Mouse (Mus musculus): ENCODE measurements around the gene Aunip. TPM values are rescaled to one million over a fixed set of nuclear protein-coding genes. Genes with fewer than 3 reads are reported as not detected.

Gene Aunip
- total RNA-seq, 2 experiments from 2014 or later = 0.60 to 1.1 TPM

DNA sequence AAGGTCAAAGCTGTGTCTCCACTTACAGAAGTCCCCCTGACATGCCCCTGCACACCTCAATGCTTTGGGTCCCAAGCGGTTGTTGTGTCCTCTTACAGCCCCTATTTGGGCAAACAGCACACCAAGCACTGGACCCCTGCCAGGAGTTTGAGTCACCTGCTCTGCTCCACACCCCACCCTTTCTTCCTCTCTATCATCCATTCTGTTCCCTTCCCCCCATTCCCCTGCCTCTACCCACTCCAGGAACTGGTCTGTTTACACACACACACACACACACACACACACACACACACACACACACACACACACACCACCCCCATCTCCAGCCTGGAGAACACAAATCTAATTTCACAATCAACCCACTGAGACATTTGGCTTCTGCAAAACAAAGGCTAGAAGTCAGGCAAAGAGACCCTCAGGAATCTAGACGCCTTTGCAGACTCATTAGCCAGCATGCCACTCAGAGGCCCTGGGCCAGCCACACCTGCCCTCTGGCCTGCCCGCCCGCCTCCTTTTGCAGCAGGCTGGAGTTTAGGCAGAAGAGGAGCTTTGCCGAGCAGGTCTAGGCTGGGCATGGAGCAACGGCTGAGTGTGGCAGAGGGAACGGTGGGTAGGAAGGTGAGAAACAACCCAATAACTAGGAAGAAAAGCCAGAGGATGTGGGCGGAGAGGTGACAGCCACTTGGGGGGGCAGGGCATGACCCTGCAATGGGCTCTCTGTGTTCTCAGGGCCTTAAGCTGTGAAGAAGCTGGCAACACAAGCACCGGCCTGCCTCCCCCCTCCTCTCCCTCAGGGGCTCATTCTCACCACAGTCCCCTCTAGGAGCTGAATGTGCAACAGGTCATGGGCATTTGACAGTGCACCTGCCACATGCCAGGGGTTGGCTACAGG, 36.3 kb downstream of the Aunip start:
- DNase-seq = peak; percentile 40 to 51
- intact Hi-C loops (cut with DNase I) = no loop called here

DNA sequence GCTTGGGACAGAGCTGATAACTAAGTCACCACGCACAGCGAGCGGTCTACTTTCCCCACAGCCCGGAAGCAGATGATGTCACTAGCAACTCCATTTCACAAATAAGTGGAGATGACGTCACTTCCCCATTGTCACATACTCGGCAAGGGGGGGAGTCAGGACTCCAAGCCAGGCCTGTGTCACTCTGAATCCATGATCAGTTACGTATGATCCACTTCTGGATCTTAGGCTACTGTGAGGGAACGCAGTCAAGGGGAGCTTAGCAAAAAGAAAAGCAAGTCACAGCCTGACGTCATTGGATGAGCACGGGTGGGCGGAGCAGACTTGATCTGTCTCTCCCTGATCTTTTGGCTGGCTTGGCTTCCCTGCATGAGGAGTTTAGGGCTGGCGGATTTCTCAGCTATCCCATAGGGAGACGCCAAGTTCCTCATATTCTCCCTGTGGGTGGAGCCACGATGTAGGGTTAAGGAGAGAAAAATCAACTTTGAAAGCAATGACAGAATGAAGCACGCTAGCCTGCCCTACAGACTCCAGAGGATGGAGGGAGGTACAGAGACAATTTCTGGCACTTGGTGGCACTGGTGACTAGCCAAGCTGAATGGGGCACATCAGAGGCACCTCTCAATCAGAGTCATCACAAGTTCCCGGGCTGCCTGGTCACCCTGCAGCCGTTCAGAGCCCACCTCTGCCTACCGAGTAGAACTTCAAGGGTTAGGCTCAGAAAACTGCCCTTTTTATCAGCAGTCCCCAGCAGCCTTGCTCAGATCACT, 37.6 kb downstream of the Aunip start:
- intact Hi-C loops (cut with DNase I) = no loop called here
- DNase-seq = peak; percentile 61 to 66

DNA sequence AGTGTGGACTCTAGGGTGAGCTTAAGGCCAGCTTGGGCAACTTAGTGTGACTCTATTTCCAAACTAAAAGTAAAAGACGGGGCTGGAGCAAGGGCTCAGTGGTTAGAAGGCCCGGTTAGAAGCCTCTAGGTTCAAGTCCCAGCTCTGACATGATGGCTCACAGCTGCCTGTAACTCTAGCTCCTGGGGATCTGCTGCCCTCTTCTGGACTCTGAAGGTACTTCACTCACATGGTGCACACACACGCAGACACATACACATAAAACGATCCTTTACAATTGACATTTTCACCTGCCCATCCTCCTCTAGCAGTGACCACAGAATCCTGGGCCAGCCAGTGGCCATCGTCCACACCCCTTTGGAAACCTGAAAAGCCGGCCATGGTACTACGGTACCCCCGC, 39.1 kb downstream of the Aunip start:
- intact Hi-C loops (cut with DNase I) = no loop called here
- no peak for DNase-seq

DNA sequence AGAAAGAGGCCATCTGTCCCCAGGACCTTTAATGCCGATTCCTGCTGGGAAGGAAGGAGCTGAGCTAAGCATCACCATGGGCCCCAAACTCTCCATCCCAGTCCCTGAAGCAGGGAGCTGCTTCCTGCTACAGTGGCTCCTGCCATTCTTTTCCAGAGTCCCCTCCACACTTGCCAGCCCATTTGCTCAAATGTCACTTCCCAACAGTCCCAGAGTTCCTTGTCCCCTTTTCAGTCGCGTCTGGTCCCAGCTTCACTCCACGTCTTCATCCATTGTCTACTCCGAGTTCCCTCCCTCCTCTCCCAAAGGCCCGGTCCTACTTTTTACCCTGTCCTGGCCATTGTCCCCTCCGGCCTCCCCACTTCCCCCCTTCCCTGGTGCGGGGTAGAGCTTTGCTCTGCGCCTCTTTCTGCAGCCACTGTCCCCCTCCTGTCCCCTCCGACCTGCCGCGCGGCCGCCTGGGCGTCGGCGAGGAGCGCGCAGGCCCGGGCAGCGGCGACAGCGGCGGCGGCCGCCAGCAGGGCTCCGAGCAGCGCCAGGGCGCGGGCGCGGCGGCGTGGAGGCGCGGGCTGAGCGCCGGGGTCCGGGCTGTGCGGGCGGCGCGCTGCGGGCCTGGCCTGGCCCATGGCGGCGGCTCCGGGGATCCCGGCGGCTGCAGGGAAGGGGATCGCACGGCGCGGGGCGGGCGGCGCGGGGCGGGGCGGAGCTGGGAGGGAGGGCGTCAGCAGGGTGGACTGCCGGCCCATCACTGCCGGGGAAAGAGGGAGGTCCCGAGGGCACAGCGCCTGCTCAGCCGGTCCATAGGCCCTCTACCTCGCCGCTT, 40.9 kb downstream of the Aunip start, which contains the start of gene Selenon:
TSS of gene Selenon (minus strand) at position 673 of the 823 bp plus-strand sequence.
- peak; percentile 73 to 84 for DNase-seq
- intact Hi-C loops (cut with DNase I) = no loop called here

DNA sequence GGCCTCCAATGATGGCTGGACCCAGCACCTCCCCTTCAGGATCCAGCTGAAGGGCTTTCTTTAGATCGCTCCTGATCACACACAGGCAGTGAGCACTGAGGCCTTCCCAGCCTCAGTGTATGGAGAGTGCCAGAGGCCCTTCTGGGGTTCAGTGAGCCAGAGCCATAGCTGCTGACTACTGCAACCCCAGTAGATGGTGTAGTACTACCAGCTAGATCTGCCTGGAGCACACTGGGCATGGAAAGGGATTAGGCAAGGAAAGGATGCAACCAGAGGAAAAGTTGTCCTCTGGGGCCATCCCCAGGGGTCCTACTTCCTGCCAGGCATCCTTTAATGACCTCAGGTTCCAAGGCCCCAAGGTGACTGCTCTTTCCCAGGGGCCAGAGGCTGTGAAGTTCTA, 42.8 kb downstream of the Aunip start:
- intact Hi-C loops (cut with DNase I) = no loop called here
- DNase-seq = no peak

DNA sequence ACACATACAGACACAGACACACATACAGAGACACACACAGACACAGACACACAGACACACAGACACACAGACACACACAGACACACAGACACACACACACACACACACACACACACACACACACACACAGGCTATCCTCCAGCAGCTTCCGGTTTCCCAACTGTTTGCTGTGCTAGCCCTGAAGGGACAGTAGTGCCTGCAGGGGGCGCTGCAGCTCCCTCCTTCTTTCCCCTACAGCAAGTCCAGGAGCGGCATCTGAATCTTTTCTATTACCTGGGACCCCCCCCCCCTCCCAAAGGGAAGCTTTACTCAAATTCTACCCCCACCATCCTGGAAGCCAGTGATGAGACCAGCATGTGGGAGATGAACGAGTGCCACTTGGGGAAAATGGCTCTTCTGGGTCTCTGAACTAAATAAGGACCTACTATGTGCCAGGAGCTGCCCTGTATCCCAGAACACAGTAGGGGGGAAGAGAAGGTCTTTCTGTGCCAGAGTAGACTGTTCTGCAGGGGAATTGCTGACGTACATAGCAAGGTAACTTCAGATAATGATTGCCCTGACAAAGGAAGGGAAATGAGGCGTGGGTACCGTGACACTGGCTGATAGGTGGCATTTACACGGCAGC, 45.3 kb downstream of the Aunip start:
- peak in 1 of 2 experiments; percentile 62 for DNase-seq
- intact Hi-C loops (cut with DNase I) = no loop called here

DNA sequence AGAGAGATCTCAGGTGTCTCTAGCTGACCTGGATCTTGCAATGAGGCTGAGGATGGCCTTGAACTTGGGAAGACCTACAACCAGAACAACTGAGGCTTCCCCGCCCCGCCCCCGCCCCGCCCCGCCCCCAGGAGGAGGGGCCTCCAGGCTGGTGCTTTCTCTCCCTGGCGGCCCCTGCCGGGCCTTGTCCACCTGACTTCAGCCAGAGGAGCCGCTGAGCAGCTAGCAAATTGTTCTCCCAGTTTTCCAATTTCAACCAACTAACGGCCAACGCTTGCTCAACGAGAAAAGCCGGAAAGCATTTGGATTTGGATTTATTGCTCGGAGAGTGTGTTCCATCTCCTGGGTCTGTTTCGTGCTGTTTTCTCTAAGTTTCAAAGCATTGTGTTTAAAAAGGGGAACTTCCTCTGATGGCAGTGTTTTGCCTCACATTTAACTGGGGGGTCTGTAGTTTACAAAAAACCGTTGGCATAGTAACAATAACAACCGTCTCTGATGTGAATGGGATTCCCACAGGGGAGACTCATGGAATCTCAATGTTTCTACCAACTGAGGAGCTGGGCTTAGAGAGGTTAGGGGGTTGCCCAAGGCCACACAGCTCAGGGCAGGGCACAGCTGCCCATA, 46.9 kb downstream of the Aunip start:
- no peak for DNase-seq
- intact Hi-C loops (cut with DNase I) = no loop called here

DNA sequence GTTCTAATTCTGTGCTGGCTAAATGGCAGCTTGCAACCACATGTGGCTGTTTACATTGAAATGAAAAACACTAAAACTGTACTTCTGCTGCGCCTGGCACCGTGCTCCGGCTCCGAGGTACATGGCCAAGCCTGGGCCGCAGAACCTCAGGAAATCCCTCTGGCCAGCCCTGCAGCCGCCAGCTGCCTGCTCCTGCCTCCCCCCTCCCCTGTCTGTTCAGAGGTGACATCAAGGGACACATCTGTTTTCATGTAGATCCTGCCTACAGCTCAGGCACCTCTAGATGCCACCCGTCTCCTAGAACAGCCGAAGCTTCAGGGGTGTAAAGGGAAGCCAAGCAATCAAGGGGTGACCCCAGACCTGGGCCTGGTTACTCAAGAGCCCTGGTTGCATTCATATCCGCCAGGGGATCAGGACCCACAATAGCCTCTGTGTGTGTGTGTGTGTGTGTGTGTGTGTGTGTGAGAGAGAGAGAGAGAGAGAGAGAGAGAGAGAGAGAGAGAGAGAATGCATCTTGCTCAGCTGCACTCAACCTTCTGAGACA, 47.8 kb downstream of the Aunip start:
- DNase-seq = no peak
- intact Hi-C loops (cut with DNase I) = no loop called here

DNA sequence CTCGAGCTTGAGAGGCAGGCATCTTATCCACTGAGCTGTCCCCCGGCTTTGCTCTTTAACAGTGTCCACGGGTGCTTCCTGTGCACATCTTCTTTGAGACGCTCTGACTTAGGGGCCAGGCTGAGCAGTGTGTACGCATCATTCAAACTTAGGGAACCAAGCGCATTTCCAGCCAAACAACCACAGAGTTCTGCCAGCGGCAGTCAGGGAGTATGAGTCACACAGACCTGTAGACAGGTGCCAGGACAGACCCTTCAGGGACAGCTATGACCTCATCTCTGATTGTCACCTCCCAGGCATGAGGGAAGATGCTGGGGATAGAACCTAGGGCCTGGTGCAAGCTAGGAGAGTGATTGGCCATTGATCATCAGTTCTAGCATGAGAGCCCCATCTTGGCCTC, 48.4 kb downstream of the Aunip start:
- no peak for DNase-seq
- intact Hi-C loops (cut with DNase I) = no loop called here

DNA sequence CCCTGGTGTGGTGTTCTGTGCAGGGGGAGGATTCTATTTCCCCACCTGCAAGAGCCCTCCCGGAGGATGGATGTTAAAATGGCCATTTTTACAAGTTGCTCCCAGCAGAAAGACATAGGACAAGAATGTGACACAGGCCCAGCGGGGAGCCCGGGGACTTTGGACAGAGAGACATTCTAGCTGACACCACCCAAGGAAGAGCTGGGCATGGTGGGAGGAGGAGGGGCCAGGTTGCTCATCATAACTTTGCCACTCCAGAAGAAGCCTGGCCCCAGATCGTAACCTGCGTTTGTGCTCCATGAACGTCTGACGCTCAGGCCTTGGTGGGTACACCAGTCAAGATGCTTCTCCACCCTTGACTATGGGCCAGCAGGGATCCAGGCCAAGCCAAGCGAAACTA, 49.9 kb downstream of the Aunip start:
- DNase-seq = no peak
- intact Hi-C loops (cut with DNase I) = no loop called here

DNA sequence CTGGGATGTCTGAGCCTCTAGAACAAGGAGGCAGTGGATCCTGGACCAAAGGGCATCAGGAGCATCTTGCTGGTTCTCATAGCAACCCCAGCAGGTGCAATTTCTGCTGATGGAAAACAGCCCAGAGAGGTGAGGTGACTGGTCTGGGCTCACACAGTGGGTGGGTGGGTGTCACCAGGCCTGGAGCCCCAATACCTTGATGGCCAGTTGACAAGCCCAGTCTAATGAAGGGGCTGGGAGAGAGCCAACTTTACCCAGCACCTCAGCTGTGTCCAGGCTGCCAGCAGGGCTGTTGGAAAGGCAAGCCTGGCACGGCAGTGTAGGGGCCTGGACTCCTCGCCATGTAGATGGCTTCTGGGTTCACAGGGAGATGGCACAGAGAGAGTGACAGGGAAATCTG, 51.2 kb downstream of the Aunip start:
- intact Hi-C loops (cut with DNase I) = no loop called here
- no peak for DNase-seq

DNA sequence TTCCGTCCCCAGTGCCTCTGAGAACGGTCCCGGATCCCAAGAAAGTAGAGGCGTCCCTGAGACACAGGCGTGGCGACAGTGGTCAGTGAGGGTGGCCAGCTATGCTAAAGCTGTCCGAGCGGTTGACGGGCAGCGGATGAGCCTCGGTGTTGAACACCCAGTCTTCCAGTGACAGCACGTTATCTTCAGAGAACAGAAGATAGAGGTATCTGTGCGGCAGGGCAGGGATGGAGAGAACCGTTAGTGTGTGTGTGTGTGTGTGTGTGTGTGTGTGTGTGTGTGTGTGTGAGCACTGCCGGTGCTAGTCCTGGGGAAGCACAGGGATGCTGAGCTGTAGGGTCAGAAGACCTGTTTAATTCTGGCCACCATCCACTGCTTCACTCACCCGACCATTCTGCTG, 52.8 kb downstream of the Aunip start:
- intact Hi-C loops (cut with DNase I) = no loop called here
- DNase-seq = no peak

DNA sequence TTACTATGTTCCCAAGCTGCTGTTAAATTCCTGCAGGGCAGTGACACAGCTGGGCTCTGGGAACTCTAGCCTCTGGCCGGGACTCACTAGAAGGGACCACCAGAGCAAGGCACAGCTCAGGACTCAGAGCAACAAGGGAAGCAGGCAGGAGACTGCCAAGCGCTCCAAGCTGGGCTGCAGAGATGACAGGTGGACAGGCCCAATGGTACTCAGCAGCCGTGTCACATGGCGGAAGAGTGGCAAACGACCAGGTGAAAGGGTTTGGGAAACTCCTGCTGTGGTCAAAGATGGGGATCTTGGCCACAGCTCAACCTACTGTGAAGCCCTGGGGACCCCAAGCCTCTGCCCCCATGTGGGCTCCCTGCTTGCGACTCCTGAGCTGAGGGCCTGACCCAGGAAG, 53.3 kb downstream of the Aunip start:
- DNase-seq = no peak

DNA sequence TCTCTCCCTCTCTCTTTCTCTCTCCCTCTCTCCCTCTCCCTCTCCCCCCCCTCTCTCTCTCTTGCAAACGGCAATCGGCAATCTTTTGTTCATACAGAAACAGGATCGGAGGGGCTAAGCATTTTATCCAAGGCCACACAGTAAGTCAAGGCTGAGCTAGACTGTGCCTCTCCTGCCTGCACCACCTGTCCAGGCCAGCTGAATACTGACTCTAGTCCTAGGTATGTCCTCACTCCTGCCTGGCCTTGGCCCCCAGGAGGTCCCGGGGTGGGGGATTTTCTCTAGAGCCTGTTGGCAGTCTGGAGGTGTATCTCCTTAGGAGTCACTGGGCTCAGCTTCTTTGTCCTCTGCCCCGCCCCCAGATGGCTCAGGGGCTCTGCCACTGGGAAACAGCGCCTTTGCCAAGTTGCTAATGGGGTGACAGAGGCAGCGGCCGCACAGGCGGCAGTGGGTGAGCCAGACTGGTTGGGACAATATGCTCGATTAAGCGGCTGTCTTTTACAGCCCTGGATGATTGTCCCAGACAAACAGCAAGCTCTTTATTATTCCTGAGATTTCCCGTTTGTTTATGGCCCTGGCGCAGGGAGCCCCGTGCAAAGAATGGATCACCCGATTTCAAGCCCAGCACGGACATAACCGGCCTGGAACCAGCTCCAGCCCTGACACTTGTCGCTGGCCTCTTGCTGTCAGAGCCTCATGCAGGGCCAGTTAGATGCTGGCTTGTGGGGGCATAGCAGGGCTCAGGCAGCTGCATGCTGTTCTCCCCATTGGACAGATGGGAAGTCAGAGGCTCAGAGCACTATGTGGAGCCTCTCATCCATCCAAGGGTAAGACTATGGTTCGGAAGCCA, 56.8 kb downstream of the Aunip start:
- intact Hi-C loops (cut with DNase I) = no loop called here
- DNase-seq = no peak

More for the DNA sequence above, 53.3 kb downstream of the Aunip start:
- intact Hi-C loops (cut with DNase I) = no loop called here

DNA sequence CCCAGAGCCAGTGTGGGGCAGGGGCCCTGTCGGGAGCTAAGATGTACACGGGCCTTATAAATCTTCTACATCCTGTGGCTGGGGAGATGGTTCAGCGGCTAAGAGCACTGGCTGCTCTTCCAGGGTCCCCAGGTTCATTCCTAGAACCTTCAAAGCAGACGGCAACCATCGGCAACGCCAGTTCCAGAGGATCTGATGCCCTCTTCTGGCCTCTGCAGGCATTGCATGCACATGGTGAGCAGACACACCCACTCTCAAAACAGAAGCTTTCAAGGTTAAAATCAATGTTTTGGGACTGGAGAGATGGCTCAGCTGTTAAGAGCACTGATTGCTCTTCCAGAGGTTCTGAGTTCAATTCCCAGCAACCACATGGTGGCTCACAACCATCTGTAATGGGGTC, 58.4 kb downstream of the Aunip start:
- DNase-seq = no peak
- intact Hi-C loops (cut with DNase I) = no loop called here

DNA sequence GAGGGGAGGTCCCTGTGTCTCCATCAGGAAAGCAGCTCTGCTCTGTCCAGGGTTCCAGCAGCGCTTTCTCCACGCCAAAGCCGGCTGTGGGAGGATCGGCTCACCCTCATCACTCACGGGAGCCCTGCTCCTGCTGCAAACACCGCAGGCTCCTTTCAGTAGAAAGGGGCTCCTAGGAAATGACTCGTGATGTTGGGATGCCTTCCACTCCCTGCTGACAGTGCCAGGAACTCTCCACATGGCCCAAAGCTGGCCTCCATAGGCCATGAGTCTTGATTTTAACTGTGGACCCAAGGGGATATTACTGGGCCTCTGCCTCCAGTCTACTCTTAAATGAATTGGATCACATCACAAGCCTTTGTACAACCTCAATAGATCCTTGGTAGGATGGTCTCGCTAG, 59.0 kb downstream of the Aunip start:
- intact Hi-C loops (cut with DNase I) = no loop called here
- no peak for DNase-seq

DNA sequence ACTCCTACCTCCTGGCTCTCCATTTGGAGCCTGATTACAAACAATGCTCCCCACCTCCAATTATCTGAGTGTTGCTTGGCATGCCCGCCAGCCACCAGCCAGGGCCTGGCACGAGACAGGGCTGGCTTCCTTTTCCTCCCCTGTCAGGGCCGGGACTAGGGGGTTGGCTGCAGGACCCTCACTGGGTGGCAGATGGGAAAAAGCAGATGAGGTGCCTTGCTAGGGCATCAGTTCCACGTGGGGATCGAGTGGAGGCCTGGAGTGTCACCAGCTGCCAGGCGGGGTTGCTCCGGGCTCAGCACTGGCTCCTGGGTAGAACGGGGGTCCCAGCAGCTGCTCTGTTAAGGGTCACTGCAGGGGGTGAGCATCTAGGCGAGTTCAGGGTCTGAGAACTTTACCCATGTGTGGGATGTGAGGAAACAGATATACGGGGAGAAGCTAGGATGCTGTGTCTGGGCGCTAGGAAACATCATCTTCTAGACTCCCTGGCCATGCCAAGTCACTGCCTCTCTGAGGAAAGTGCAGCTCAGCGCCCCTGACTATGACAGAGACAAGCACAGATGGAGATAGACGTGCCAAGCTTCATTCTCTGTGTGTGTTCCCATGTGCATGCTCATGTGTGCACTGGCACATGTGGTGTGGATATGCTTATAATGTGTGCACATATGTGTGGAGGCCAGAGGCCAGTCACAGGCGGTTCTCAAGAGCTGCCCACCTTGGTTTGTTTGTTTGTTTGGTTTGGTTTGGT, 60.1 kb downstream of the Aunip start:
- no peak for DNase-seq
- intact Hi-C loops (cut with DNase I) = no loop called here
